Mouse (Mus musculus) intestine, embryonic 14.5 days (tissue): ENCODE data around the gene Bcat1. TPM values are rescaled to one million over a fixed set of nuclear protein-coding genes. Genes with fewer than 3 reads are reported as not detected.

ENCODE experiments used
- ATAC-seq: fragments of 200-750 bp; cut with Nextera tagmentation; replicated peaks from 2 replicates; pipeline ENCODE4 v1.8.0; 2017; ENCODE audit warnings: low read depth, moderate number of reproducible peaks, moderate TSS enrichment, moderate library complexity; ENCODE audit not compliant: low FRiP score, low TSS enrichment
- DNase-seq: peaks from one replicate; pipeline ENCODE4 v3.0.0-alpha.2; 2018; ENCODE audit warnings: low spot score
- H3K27ac ChIP-seq: fragments of 300-500 bp; sonication (generic); 2 replicates; pipeline ENCODE4 v1.5.1; 2014; ENCODE audit warnings: low read depth, mild to moderate bottlenecking, control low read depth
- H3K27me3 ChIP-seq: fragments of 300-500 bp; sonication (generic); replicated peaks from 2 replicates; pipeline ENCODE4 v1.6.1; 2014; ENCODE audit warnings: low read length, control low read depth; ENCODE audit not compliant: control insufficient read depth, insufficient read depth
- H3K36me3 ChIP-seq: fragments of 300-500 bp; sonication (generic); 2 replicates; pipeline ENCODE4 v1.6.1; 2014; ENCODE audit warnings: low read length, control low read depth; ENCODE audit not compliant: control insufficient read depth, insufficient read depth
- H3K4me1 ChIP-seq: fragments of 300-500 bp; sonication (generic); replicated peaks from 2 replicates; pipeline ENCODE4 v1.6.1; 2014; ENCODE audit warnings: low read length, control low read depth, mixed read lengths; ENCODE audit not compliant: control insufficient read depth, insufficient read depth
- H3K4me2 ChIP-seq: fragments of 300-500 bp; sonication (generic); 2 replicates; pipeline ENCODE4 v1.6.1; 2014; ENCODE audit warnings: low read length
- H3K4me3 ChIP-seq: fragments of 300-500 bp; sonication (generic); 2 replicates; pipeline ENCODE4 v1.5.1; 2014; ENCODE audit warnings: low read depth, low read length, control low read depth, mixed read lengths
- H3K9ac ChIP-seq: fragments of 300-500 bp; sonication (generic); 2 replicates; pipeline ENCODE4 v1.6.1; 2014; ENCODE audit warnings: mild to moderate bottlenecking, low read length
- H3K9me3 ChIP-seq: fragments of 300-500 bp; sonication (generic); 2 replicates; pipeline ENCODE4 v1.6.1; 2016; ENCODE audit warnings: low read length, control low read depth; ENCODE audit not compliant: control insufficient read depth
- WGBS: fragments of 180-500 bp; shearing (Covaris S2); extraction: QIAGEN DNeasy Blood & Tissue Kit; methylation state at CpG from one replicate; pipeline ENCODE4 v1.1.7; 2014; 5-methylcytosine and 5-hydroxymethylcytosine counted together
- polyA plus RNA-seq: library from polyadenylated mRNA; unstranded; fragments of >200 nt; fragmentation: Nextera tagmentation; extraction: Ambion mirVana; gene quantifications from 2 replicates; pipeline ENCODE4 v1.2.1, GENCODE M21; 2014

The Bcat1 gene
- polyA plus RNA-seq, 1 experiment from 2014 or later: 9.1 TPM

DNA sequence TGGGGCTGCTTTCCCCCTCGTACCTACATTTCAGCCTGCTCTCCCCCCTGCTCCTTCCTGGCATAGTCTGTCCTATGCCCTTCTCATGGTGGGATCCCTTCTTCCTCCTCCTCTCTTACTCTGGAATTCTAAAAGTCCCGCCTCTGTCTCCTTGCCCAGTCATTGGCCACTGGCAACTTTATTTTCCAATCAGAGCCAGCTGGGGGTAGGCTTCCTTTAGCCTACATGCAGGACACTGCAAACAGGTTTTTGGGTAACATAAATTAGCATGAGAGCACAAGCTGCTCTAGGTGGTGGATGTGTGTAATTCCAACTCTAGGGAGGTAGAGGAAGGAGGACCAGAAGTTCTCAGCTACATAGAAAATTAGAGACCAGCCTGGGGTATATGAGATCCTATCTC lies 44.1 kb upstream of the Bcat1 start:
- no peak overlapping the region for H3K9ac ChIP-seq
- peaks cover 8% of the 10 kb centered on the region; the same call in 1 of the 2 replicates for H3K4me1 ChIP-seq
- no peak overlapping the region for H3K27ac ChIP-seq
- ATAC-seq (no peak), DNase-seq (no peak)
- no peak overlapping the region for H3K4me2 ChIP-seq
- H3K36me3 ChIP-seq: no peaks in the 10 kb centered on the region
- WGBS: 62% methylated on average over 2 of the region's 2 CpGs
- H3K27me3 ChIP-seq: no peaks in the 10 kb centered on the region
- no peak overlapping the region for H3K4me3 ChIP-seq
- H3K9me3 ChIP-seq: no peaks in the 10 kb centered on the region

GRCm38 (mm10) chr6:145116098-145116672 lies 40.2 kb upstream of the Bcat1 start:
- 7% methylated on average over 4 of the region's 4 CpGs for WGBS
- Histone ChIP-seq H3K9ac (0 out of 2 replicates have a peak overlapping the region, but pooled peaks have one; percentile 10), H3K36me3 (no peaks in the 10 kb centered on the region), H3K4me1 (peaks cover 8% of the 10 kb centered on the region; the same call in 1 of the 2 replicates), H3K27me3 (no peaks in the 10 kb centered on the region), H3K9me3 (no peaks in the 10 kb centered on the region), H3K4me3 (no peak overlapping the region), H3K4me2 (no peak overlapping the region), H3K27ac (no peak overlapping the region)
- DNase-seq: peak; percentile 58
- ATAC-seq: 0 out of 2 replicates have a peak, but pooled peaks have one; percentile 47

GRCm38 (mm10) chr6:145115476-145116097 lies 39.6 kb upstream of the Bcat1 start, which contains the start of gene Lrmp:
Gene Lrmp (plus strand): TSS chr6:145115653.
- Histone ChIP-seq H3K27me3 (no peaks in the 10 kb centered on the region), H3K9ac (0 out of 2 replicates have a peak within 1 kb of the TSS, but pooled peaks have one; percentile 10), H3K4me1 (peaks cover 8% of the 10 kb centered on the region; the same call in 1 of the 2 replicates), H3K27ac (no peak within 1 kb of the TSS), H3K4me3 (no peak within 1 kb of the TSS), H3K9me3 (no peaks in the 10 kb centered on the region), H3K36me3 (no peaks in the 10 kb centered on the region), H3K4me2 (no peak within 1 kb of the TSS)
- WGBS: 71% methylated on average over 6 of the region's 6 CpGs
- DNase-seq (no peak), ATAC-seq (no peak)

DNA sequence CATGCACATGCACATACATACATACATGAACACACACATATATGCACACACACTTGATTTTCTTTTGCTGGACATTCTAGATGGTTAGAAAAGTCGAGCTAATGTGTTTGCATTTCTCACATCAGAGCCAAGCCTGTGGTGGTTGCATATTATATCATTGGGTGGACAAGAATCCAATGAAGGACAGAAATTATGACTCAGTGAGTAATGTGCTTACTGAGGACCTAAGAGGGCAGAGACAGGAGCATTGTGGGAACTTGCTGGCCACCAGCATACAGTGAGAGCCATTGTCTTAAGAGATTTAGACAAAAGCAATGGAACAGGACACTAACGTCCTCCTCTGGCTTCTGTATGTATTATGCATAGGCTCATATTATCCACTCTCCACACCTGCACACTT lies 38.6 kb upstream of the Bcat1 start:
- H3K27me3 ChIP-seq: no peaks in the 10 kb centered on the region
- no peak for ATAC-seq
- 75% methylated on average over 2 of the region's 2 CpGs for WGBS

GRCm38 (mm10) chr6:145112865-145113264 lies 36.9 kb upstream of the Bcat1 start:
- no peak overlapping the region for H3K9ac ChIP-seq
- H3K27ac ChIP-seq: no peak overlapping the region
- no peaks in the 10 kb centered on the region for H3K36me3 ChIP-seq
- H3K9me3 ChIP-seq: no peaks in the 10 kb centered on the region
- no peak overlapping the region for H3K4me3 ChIP-seq
- WGBS: 57% methylated on average over 6 of the region's 6 CpGs
- peaks cover 8% of the 10 kb centered on the region; the same call in 1 of the 2 replicates for H3K4me1 ChIP-seq
- DNase-seq: no peak
- no peak overlapping the region for H3K4me2 ChIP-seq
- no peak for ATAC-seq
- H3K27me3 ChIP-seq: no peaks in the 10 kb centered on the region

More for the DNA sequence above, 38.6 kb upstream of the Bcat1 start:
- H3K36me3 ChIP-seq: no peaks in the 10 kb centered on the region
- H3K4me2 ChIP-seq: no peak overlapping the region
- H3K4me1 ChIP-seq: peaks cover 8% of the 10 kb centered on the region; the same call in 1 of the 2 replicates
- no peak for DNase-seq
- H3K27ac ChIP-seq: no peak overlapping the region
- H3K9me3 ChIP-seq: no peaks in the 10 kb centered on the region
- H3K9ac ChIP-seq: no peak overlapping the region
- H3K4me3 ChIP-seq: no peak overlapping the region

- Histone ChIP-seq H3K27me3 (no peaks in the 10 kb centered on the region), H3K27ac (no peak overlapping the region), H3K9me3 (no peaks in the 10 kb centered on the region), H3K4me3 (no peak overlapping the region), H3K4me2 (no peak overlapping the region), H3K9ac (no peak overlapping the region), H3K36me3 (no peaks in the 10 kb centered on the region), H3K4me1 (no peaks in the 10 kb centered on the region)
- DNase-seq (no peak), ATAC-seq (no peak)
- WGBS: 97% methylated on average over 3 of the region's 4 CpGs
These were observed 34.8 kb upstream of the Bcat1 start for GRCm38 (mm10) chr6:145110786-145111185.

DNA sequence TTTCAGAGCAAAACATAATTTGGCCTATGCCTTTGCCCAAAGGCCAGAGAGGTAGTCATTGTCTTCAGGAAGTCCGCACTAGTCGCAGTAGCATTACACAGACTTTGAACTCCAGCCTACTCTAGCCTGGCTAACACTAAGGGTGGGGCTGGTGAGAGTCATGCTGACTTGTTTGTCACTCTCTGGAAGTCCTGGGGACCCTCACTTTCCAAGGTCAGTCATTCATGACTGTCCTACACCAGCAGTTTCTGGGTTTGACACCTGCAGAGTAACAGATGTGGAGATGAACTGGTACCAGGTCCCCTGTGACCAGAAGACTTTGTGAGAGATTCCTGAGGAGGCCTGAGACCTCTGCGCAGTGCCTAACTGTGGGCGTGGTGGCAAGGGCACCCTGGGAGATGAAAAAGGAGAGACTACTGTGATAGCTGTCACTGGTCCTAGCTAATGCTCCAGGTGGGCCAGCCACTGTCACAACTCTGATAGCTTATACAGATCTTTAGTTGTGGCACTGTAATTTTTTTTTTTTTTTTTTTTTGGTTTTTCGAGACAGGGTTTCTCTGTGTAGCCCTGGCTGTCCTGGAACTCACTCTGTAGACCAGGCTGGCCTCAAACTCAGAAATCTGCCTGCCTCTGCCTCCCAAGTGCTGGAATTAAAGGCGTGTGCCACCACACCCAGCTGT lies 30.3 kb upstream of the Bcat1 start:
- ATAC-seq (no peak), DNase-seq (no peak)
- no peak overlapping the region for H3K4me2 ChIP-seq
- H3K27me3 ChIP-seq: no peaks in the 10 kb centered on the region
- 83% methylated on average over 6 of the region's 6 CpGs for WGBS
- no peaks in the 10 kb centered on the region for H3K4me1 ChIP-seq
- no peak overlapping the region for H3K27ac ChIP-seq
- no peak overlapping the region for H3K9ac ChIP-seq
- H3K9me3 ChIP-seq: 0 out of 2 replicates have a peak, but pooled peaks cover 3% of the 10 kb centered on the region
- H3K36me3 ChIP-seq: no peaks in the 10 kb centered on the region
- H3K4me3 ChIP-seq: no peak overlapping the region

DNA sequence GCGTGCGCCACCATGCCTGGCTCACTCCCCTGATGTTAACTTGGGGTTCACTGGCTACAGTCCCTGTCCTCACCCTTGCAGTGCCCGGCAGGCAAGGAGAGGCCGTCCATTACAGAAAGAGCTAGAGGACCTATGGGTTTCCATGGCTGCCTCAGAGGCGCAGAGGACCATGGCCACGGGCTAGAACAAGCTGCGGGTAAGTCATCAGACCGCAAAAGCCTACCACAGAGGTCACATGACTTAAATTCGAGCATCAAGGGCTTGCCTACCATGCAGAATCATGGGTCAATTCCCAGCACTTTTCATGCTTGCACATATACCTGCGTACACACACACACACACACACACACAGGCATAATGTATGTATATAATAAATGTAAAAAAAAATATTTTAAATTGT lies 29.5 kb upstream of the Bcat1 start:
- no peak overlapping the region for H3K4me3 ChIP-seq
- H3K4me2 ChIP-seq: no peak overlapping the region
- no peak for DNase-seq
- H3K4me1 ChIP-seq: no peaks in the 10 kb centered on the region
- H3K27ac ChIP-seq: no peak overlapping the region
- 0 out of 2 replicates have a peak, but pooled peaks cover 3% of the 10 kb centered on the region for H3K9me3 ChIP-seq
- ATAC-seq: no peak
- no peaks in the 10 kb centered on the region for H3K27me3 ChIP-seq
- no peak overlapping the region for H3K9ac ChIP-seq
- H3K36me3 ChIP-seq: no peaks in the 10 kb centered on the region
- WGBS: 93% methylated on average over 10 of the region's 10 CpGs
